Mouse (Mus musculus) myocyte (in vitro differentiated cells): ENCODE data around the gene Dnajb9.

Experiments used
- MAX ChIP-seq: IDR thresholded peaks from one replicate; pipeline ENCODE4 v1.6.1; 2011; ENCODE audit warnings: low read depth, mild to moderate bottlenecking, control low read depth
- TCF12 ChIP-seq: IDR thresholded peaks from one replicate; pipeline ENCODE4 v1.6.1; 2011; ENCODE audit warnings: mild to moderate bottlenecking, control low read depth; ENCODE audit not compliant: poor library complexity, insufficient read depth, severe bottlenecking

GRCm38 (mm10) chr12:44176331-44177037 lies 33.6 kb downstream of the Dnajb9 start:
- TF ChIP-seq TCF12 (no peak), MAX (no peak)
